Mouse (Mus musculus): ENCODE results near the gene Dcaf11. TPM values are rescaled to one million over a fixed set of nuclear protein-coding genes. Genes with fewer than 3 reads are reported as not detected.

Dcaf11 gene
- total and polyA plus RNA-seq, 3 experiments, result 24.3 to 37.9 TPM; not detected in 1

DNA sequence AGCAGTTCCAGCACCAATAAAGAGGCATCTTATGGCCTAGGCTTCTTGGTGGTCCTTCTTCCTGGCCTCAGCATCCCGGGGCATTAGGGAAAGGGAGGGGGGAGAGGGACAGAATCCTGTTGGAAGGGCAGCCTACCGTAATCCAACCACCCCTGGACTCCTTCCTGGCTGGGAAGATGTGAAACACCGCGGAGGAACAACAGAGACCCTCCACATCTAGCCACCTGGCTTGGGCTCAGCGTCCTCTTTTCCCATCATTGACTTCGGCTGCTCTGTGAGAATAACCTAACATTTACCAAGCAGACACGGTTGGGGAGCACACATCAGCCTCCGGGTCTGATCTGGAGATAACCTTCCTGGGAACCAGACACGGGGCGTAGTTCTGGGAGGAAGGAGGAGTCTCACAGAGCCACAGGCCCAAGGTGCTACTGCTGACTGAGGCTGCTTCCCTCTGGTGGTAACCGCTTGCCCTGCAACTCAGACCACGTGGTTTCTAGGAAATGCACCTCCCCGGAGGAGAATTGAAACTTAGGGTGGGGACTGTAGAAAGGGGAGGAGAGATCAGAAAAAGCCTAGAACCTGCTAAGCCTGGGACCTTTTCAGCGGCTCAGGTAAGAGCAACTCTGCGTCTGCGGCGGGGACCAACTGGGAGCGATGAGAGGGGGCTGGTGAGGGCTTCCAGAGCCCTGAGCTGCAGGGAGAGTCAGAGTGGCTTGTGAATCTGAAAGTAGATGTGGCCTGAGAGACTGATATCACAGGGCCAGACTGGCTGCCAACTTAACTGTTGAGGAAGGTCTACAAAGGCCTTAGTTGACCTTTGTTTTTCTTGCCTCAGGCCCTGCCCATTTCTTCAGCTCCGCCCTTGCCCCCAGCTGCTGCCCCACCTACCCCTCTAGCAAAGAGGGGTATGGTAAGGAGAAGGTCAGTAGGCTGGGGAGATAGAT lies 44.1 kb downstream of the Dcaf11 start:
- Histone ChIP-seq H3K4me1 (ENCODE audit: control insufficient read depth in 1 of 2, insufficient read depth in 2 of 2, low read length in 2 of 2) (peaks cover 3 to 7% of the 10 kb centered on the region in 2 experiments; a peak in 2 of 4 replicates), H3K9me3 (replicated peaks; ENCODE audit: insufficient read depth, low read length) (no peaks in the 10 kb centered on the region), H3K27me3 (ENCODE audit: control insufficient read depth in 1 of 2, insufficient read depth in 2 of 2, low read length in 2 of 2) (no peaks in the 10 kb centered on the region), H3K36me3 (ENCODE audit: control insufficient read depth in 1 of 2, insufficient read depth in 2 of 2, low read length in 2 of 2) (peaks cover 0 to 12% of the 10 kb centered on the region in 2 experiments; a peak in 3 of 4 replicates), H3K27ac (ENCODE audit: control insufficient read depth, low read depth, low read length) (peak overlapping the region; percentile 73), H3K4me3 (ENCODE audit: control insufficient read depth in 1 of 2, insufficient read depth in 1 of 2, low read depth in 2 of 2, low read length in 2 of 2) (peak overlapping the region; percentile 54 to 84), H3K9ac (ENCODE audit: control insufficient read depth, low read depth, low read length, poor library complexity, severe bottlenecking) (peak overlapping the region; percentile 65), H3K79me2 (ENCODE audit: control insufficient read depth, insufficient read depth, low read length, poor library complexity) (no peaks in the 10 kb centered on the region)
- DNase-seq (ENCODE audit: low read depth, low spot score), result peak; percentile 96
- TF ChIP-seq GATA1 (IDR thresholded peaks at IDR 0.05; ENCODE audit: low read depth, low read length), result peak; percentile 84
- TF ChIP-seq POLR2AphosphoS5 (IDR thresholded peaks at IDR 0.05; ENCODE audit: borderline replicate concordance, low read depth, low read length), result no peak
- TF ChIP-seq BHLHE40 (IDR thresholded peaks at IDR 0.05; ENCODE audit: borderline replicate concordance, low read depth, low read length), result 0 out of 2 replicates have a peak, but pooled peaks have one; percentile 8
- peak; percentile 67; the same call in 1 of the 2 replicates for TF ChIP-seq MAZ (IDR thresholded peaks at IDR 0.05; ENCODE audit: low read depth, low read length)
- TF ChIP-seq ZKSCAN1 (IDR thresholded peaks at IDR 0.05; ENCODE audit: low read depth, low read length), result no peak
- TF ChIP-seq RCOR1 (IDR thresholded peaks at IDR 0.05; ENCODE audit: low read depth, low read length), result no peak
- TF ChIP-seq ZNF384 (IDR thresholded peaks at IDR 0.05; ENCODE audit: low read depth, low read length), result 0 out of 2 replicates have a peak, but pooled peaks have one; percentile 22
- TF ChIP-seq SMC3 (IDR thresholded peaks at IDR 0.05; ENCODE audit: low read depth, low read length), result peak; percentile 77
- peak in 1 of 2 experiments; percentile 37; a peak in 2 of 4 replicates for TF ChIP-seq EP300 (IDR thresholded peaks at IDR 0.05; ENCODE audit: low read depth in 1 of 2, low read length in 2 of 2)
- peak; percentile 81 to 85 (median 84) for TF ChIP-seq CTCF (IDR thresholded peaks at IDR 0.05 in 2 of 3, conservative IDR thresholded peaks at IDR 0.05 in 1 of 3; ENCODE audit: control insufficient read depth in 1 of 3, insufficient read depth in 1 of 3, low read depth in 2 of 3, low read length in 3 of 3, poor library complexity in 1 of 3, severe bottlenecking in 1 of 3)
- no peak for TF ChIP-seq MYB (IDR thresholded peaks at IDR 0.05; ENCODE audit: low read depth, low read length)
- peak; percentile 99 for TF ChIP-seq MYC (IDR thresholded peaks at IDR 0.05; ENCODE audit: low read depth, low read length)
- no peak for TF ChIP-seq MAFK (IDR thresholded peaks at IDR 0.05; ENCODE audit: borderline replicate concordance, low read depth, low read length)
- peak; percentile 48 to 86; a peak in 2 of 4 replicates for TF ChIP-seq USF2 (IDR thresholded peaks at IDR 0.05; ENCODE audit: borderline replicate concordance in 1 of 2, insufficient read depth in 1 of 2, low read depth in 1 of 2, low read length in 2 of 2)
- peak; percentile 52; the same call in 1 of the 2 replicates for TF ChIP-seq TBP (IDR thresholded peaks at IDR 0.05; ENCODE audit: low read depth, low read length)
- no peak for TF ChIP-seq CHD1 (IDR thresholded peaks at IDR 0.05; ENCODE audit: low read depth, low read length)
- TF ChIP-seq MAX (IDR thresholded peaks at IDR 0.05; ENCODE audit: low read length), result peak; percentile 100
- 0 out of 2 replicates have a peak, but pooled peaks have one; percentile 31 for TF ChIP-seq ZC3H11A (IDR thresholded peaks at IDR 0.05; ENCODE audit: low read depth, low read length)
- TF ChIP-seq POLR2AphosphoS2 (IDR thresholded peaks at IDR 0.05; ENCODE audit: low read length), result peak; percentile 97
- no peak for TF ChIP-seq GABPA (IDR thresholded peaks at IDR 0.05; ENCODE audit: low read depth, low read length)
- TF ChIP-seq POLR2A (IDR thresholded peaks at IDR 0.05; ENCODE audit: control insufficient read depth in 1 of 2, insufficient read depth in 1 of 2, low read depth in 1 of 2, low read length in 2 of 2, poor library complexity in 1 of 2), result peak in 1 of 2 experiments; percentile 60; a peak in 2 of 4 replicates
- TF ChIP-seq CHD2 (IDR thresholded peaks at IDR 0.05; ENCODE audit: low read length), result no peak
- TF ChIP-seq MEF2A (IDR thresholded peaks at IDR 0.05; ENCODE audit: extremely low read depth, insufficient replicate concordance, low read depth, low read length, poor library complexity, severe bottlenecking), result no peak
- TF ChIP-seq RAD21 (IDR thresholded peaks at IDR 0.05; ENCODE audit: low read depth, low read length), result peak; percentile 54
- TF ChIP-seq HCFC1 (IDR thresholded peaks at IDR 0.05; ENCODE audit: low read depth, low read length), result peak; percentile 79
- TF ChIP-seq NELFE (IDR thresholded peaks at IDR 0.05; ENCODE audit: low read depth, low read length), result peak; percentile 51; the same call in 1 of the 2 replicates
- TF ChIP-seq E2F4 (IDR thresholded peaks at IDR 0.05; ENCODE audit: borderline replicate concordance, low read depth, low read length), result no peak
- TF ChIP-seq JUND (IDR thresholded peaks at IDR 0.05; ENCODE audit: low read depth, low read length), result no peak
- TF ChIP-seq TCF12 (IDR thresholded peaks at IDR 0.05; ENCODE audit: low read depth, low read length), result no peak
- peak; percentile 82 for TF ChIP-seq ELF1 (IDR thresholded peaks at IDR 0.05; ENCODE audit: low read depth, low read length)
- TF ChIP-seq ETS1 (IDR thresholded peaks at IDR 0.05; ENCODE audit: low read depth, low read length), result peak; percentile 58; the same call in 1 of the 2 replicates
- TF ChIP-seq TAL1 (IDR thresholded peaks at IDR 0.05; ENCODE audit: low read length), result no peak
- peak; percentile 97 for TF ChIP-seq USF1 (IDR thresholded peaks at IDR 0.05; ENCODE audit: low read depth, low read length)
- peak; percentile 74; the same call in 1 of the 2 replicates for TF ChIP-seq ZMIZ1 (IDR thresholded peaks at IDR 0.05; ENCODE audit: low read depth, low read length)
- peak; percentile 96 for TF ChIP-seq SIN3A (IDR thresholded peaks at IDR 0.05; ENCODE audit: low read length)

Measured in MEL (cell line).